Mouse (Mus musculus) lung, embryonic 15.5 days (tissue): ENCODE measurements around the gene Dnah14. TPM values are rescaled to one million over a fixed set of nuclear protein-coding genes. Genes with fewer than 3 reads are reported as not detected.

ENCODE experiments used
- ATAC-seq: fragments of 200-750 bp; cut with Nextera tagmentation; 2 replicates; pipeline ENCODE4 v1.8.0; 2017; ENCODE audit warnings: moderate number of reproducible peaks, borderline replicate concordance; ENCODE audit not compliant: low FRiP score, low TSS enrichment; ENCODE audit errors: extremely low read depth
- H3K27ac ChIP-seq: fragments of 300-500 bp; sonication (generic); 2 replicates; pipeline ENCODE4 v1.5.1; 2015; ENCODE audit warnings: moderate library complexity, mild to moderate bottlenecking, inconsistent platforms
- H3K27me3 ChIP-seq: fragments of 300-500 bp; sonication (generic); 2 replicates; pipeline ENCODE4 v1.6.1; 2015; ENCODE audit warnings: inconsistent platforms
- H3K36me3 ChIP-seq: fragments of 300-500 bp; sonication (generic); 2 replicates; pipeline ENCODE4 v1.6.1; 2015; ENCODE audit warnings: inconsistent platforms
- H3K4me1 ChIP-seq: fragments of 300-500 bp; sonication (generic); 2 replicates; pipeline ENCODE4 v1.6.1; 2015; ENCODE audit warnings: inconsistent platforms
- H3K4me2 ChIP-seq: fragments of 300-500 bp; sonication (generic); 2 replicates; pipeline ENCODE4 v1.6.1; 2015; ENCODE audit warnings: inconsistent platforms, mild to moderate bottlenecking, moderate library complexity
- H3K4me3 ChIP-seq: fragments of 300-500 bp; sonication (generic); 2 replicates; pipeline ENCODE4 v1.5.1; 2015; ENCODE audit warnings: mild to moderate bottlenecking, inconsistent platforms
- H3K9ac ChIP-seq: fragments of 300-500 bp; sonication (generic); 2 replicates; pipeline ENCODE4 v1.6.1; 2015; ENCODE audit warnings: inconsistent platforms
- H3K9me3 ChIP-seq: fragments of 300-500 bp; sonication (generic); 2 replicates; pipeline ENCODE4 v1.6.1; 2016; ENCODE audit warnings: inconsistent platforms
- WGBS: fragments of 180-500 bp; shearing (Covaris S2); methylation state at CpG from one replicate; pipeline ENCODE4 v1.1.7; 2015; 5-methylcytosine and 5-hydroxymethylcytosine counted together
- polyA plus RNA-seq: library from polyadenylated mRNA; unstranded; fragments of >200 nt; fragmentation: Nextera tagmentation; extraction: Ambion mirVana; gene quantifications from 2 replicates; pipeline ENCODE4 v1.2.1, GENCODE M21; 2015

Gene Dnah14
- polyA plus RNA-seq, 1 experiment from 2014 or later = 1.3 TPM

- no peak overlapping the region for H3K4me2 ChIP-seq
- no peak overlapping the region for H3K27ac ChIP-seq
- no peak for ATAC-seq
- 38% methylated on average over 6 of the region's 6 CpGs for WGBS
- no peaks in the 10 kb centered on the region for H3K9me3 ChIP-seq
- no peaks in the 10 kb centered on the region for H3K36me3 ChIP-seq
- no peaks in the 10 kb centered on the region for H3K27me3 ChIP-seq
- no peak overlapping the region for H3K4me3 ChIP-seq
- no peak overlapping the region for H3K9ac ChIP-seq
- H3K4me1 ChIP-seq = no peaks in the 10 kb centered on the region
These were observed 46.9 kb downstream of the Dnah14 start for GRCm38 (mm10) chr1:181623149-181623680.

DNA sequence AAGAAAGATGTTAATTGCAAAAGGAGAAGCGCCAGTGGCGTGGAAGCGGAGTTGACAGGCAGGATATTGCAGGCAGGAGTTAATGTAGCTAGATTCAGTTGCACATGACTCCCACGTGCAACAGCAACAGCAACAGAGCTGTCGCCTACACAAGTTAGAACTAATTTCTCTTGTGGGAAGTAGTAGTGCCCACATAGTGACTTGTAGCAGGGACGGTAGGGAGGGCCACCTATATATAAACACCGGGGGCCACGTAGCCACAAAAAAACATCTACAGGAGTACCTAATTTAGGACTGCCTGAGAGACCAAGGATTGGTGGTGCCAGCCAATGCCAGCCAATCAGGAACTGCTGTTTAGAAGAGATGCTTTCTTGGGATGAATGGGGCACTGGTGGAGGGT, 48.5 kb downstream of the Dnah14 start:
- Histone ChIP-seq H3K4me3 (no peak overlapping the region), H3K9ac (no peak overlapping the region), H3K27me3 (no peaks in the 10 kb centered on the region), H3K4me2 (no peak overlapping the region), H3K9me3 (no peaks in the 10 kb centered on the region), H3K36me3 (no peaks in the 10 kb centered on the region), H3K27ac (no peak overlapping the region), H3K4me1 (no peaks in the 10 kb centered on the region)
- 78% methylated on average over 8 of the region's 8 CpGs for WGBS
- no peak for ATAC-seq

DNA sequence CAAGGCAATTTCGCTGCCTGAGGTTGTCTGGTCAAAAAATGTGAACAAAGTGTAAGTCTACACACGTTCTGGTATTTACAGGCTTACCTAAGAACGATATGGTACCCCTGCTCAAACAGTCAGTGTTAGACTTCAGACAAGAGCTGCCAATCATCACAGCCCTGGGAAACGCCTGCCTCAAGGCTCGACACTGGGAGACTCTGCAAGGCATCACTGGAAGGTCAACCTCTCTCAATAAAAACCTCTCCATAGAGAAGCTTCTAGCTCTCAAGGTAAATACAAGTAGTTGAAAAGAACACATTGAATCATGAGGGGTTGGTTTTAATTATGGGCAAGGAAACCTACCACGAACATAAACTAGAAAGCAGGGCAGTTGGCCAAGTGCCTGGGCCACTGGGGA, 51.9 kb downstream of the Dnah14 start:
- Histone ChIP-seq H3K9me3 (no peaks in the 10 kb centered on the region), H3K4me3 (no peak overlapping the region)
- ATAC-seq = no peak

DNA sequence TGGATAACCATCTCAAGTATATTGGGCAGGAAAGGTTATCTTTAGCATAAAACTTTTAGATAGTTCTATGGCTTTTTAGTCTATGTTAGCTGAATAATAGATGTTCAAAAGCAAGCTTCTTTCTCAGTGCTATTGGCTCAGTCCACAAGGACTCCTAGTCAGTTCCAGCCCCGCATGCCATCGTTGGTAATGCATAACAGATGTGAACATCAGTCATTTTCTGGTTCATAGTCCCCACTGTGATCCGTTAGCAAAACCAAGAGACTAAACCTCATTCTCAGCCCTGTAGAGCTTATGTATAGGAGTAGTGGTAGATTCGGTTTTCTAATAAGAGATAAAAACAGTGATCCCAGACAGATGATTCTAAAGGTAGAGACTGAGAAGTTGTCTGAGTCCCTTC, 55.0 kb downstream of the Dnah14 start:
- H3K27me3 ChIP-seq = no peaks in the 10 kb centered on the region
- H3K27ac ChIP-seq = no peak overlapping the region
- ATAC-seq = no peak
- no peak overlapping the region for H3K9ac ChIP-seq
- no peaks in the 10 kb centered on the region for H3K4me1 ChIP-seq
- no peaks in the 10 kb centered on the region for H3K36me3 ChIP-seq
- 76% methylated on average over 4 of the region's 4 CpGs for WGBS
- H3K4me3 ChIP-seq = no peak overlapping the region
- no peak overlapping the region for H3K4me2 ChIP-seq
- no peaks in the 10 kb centered on the region for H3K9me3 ChIP-seq

More for the DNA sequence above, 51.9 kb downstream of the Dnah14 start:
- H3K4me1 ChIP-seq = no peaks in the 10 kb centered on the region
- no peak overlapping the region for H3K9ac ChIP-seq
- no peak overlapping the region for H3K4me2 ChIP-seq
- H3K36me3 ChIP-seq = no peaks in the 10 kb centered on the region
- no peak overlapping the region for H3K27ac ChIP-seq
- H3K27me3 ChIP-seq = no peaks in the 10 kb centered on the region
- 52% methylated on average over 6 of the region's 6 CpGs for WGBS

DNA sequence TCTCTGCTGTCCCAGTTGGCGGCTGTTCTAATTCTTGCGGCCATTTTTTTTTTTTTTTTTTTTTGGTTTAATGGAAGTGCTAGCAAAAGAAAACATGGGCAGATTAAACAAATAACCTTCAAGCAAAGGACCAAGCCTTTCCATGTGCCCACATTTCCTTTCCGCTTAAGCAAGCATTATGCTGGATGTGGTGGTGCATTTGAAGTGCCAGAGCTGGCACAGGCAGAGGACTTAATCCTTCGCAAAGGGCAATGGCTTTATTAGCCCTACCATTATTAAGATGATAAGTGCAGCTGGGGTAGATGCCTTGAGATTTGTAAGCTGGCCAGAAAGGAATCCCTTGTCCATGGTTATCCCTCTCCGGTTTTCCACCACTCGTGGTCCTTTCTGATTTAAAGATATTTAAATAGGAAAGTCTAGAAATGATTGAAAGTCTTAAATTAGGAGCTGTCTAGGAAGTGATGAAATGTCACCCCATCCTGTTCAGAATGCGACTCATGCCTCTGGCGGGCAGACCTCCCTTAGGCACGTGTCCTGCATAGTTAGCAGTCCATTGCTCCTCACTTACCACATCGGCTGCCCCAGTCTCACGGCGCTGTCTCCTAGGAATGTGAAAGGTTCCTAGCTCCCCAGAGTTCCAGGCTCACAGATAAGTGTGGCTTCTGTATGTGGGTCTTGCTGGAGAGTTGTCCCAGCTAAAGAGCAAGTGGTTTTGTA, 61.8 kb downstream of the Dnah14 start:
- no peak overlapping the region for H3K4me3 ChIP-seq
- no peaks in the 10 kb centered on the region for H3K36me3 ChIP-seq
- no peaks in the 10 kb centered on the region for H3K27me3 ChIP-seq
- H3K27ac ChIP-seq = no peak overlapping the region
- no peaks in the 10 kb centered on the region for H3K4me1 ChIP-seq
- H3K9me3 ChIP-seq = no peaks in the 10 kb centered on the region
- 77% methylated on average over 12 of the region's 12 CpGs for WGBS
- H3K4me2 ChIP-seq = no peak overlapping the region
- no peak for ATAC-seq
- H3K9ac ChIP-seq = no peak overlapping the region

GRCm38 (mm10) chr1:181640383-181640782, 64.0 kb downstream of the Dnah14 start:
- no peak overlapping the region for H3K27ac ChIP-seq
- WGBS = 84% methylated on average over 2 of the region's 2 CpGs
- no peaks in the 10 kb centered on the region for H3K27me3 ChIP-seq
- H3K4me2 ChIP-seq = no peak overlapping the region
- ATAC-seq = no peak
- no peak overlapping the region for H3K9ac ChIP-seq
- no peaks in the 10 kb centered on the region for H3K36me3 ChIP-seq
- no peak overlapping the region for H3K4me3 ChIP-seq
- H3K9me3 ChIP-seq = no peaks in the 10 kb centered on the region
- no peaks in the 10 kb centered on the region for H3K4me1 ChIP-seq

- no peaks in the 10 kb centered on the region for H3K4me1 ChIP-seq
- no peak overlapping the region for H3K9ac ChIP-seq
- H3K36me3 ChIP-seq = no peaks in the 10 kb centered on the region
- no peaks in the 10 kb centered on the region for H3K27me3 ChIP-seq
- H3K9me3 ChIP-seq = no peaks in the 10 kb centered on the region
- no peak for ATAC-seq
- 38% methylated on average over 8 of the region's 8 CpGs for WGBS
- no peak overlapping the region for H3K27ac ChIP-seq
- H3K4me3 ChIP-seq = no peak overlapping the region
- H3K4me2 ChIP-seq = no peak overlapping the region
These were observed 71.1 kb downstream of the Dnah14 start for GRCm38 (mm10) chr1:181647467-181647866.

DNA sequence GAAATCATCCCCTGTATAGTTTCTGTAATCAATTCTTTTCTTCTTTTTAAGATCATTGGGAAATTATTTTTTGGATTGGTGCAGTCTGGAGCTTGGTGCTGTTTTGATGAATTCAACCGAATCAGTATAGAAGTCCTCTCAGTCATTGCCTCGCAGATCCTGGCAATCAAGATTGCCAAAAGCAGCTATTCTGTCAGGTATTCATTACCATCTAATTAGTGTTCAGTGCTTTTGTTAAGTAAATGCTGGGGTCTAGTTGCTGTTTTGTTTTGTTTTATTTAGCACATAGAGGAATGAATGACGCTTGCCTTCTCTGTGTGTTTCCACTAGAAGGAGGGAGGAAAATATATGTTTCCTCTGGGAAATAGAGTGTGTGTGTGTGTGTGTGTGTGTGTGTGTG, 77.1 kb downstream of the Dnah14 start:
- Histone ChIP-seq H3K27ac (no peak overlapping the region), H3K9ac (no peak overlapping the region), H3K36me3 (no peaks in the 10 kb centered on the region), H3K9me3 (no peaks in the 10 kb centered on the region), H3K27me3 (no peaks in the 10 kb centered on the region), H3K4me1 (no peaks in the 10 kb centered on the region), H3K4me2 (no peak overlapping the region), H3K4me3 (no peak overlapping the region)
- 67% methylated on average over 3 of the region's 3 CpGs for WGBS
- no peak for ATAC-seq

DNA sequence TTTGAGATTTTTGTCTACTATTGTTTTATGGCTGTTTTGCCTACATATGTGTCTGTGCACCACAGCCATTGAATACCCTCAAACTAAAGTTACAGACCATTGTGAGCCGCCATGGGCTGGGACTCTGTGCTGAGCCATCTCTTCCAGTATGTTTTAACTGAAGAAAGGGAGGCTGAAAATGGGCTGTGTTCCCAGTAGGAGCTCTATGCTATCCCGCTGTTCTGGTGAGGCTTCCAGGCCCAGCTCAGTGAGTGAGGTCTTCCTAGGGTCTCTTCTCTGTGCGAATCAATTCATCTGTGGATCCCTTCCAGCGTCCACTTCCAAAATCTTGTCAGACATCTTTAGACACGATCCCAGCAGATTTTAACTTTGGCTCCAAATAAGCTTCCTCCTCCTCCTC, 80.1 kb downstream of the Dnah14 start:
- H3K4me1 ChIP-seq = no peaks in the 10 kb centered on the region
- no peak overlapping the region for H3K4me2 ChIP-seq
- H3K36me3 ChIP-seq = no peaks in the 10 kb centered on the region
- no peaks in the 10 kb centered on the region for H3K27me3 ChIP-seq
- ATAC-seq = no peak
- H3K9ac ChIP-seq = no peak overlapping the region
- no peak overlapping the region for H3K27ac ChIP-seq
- no peak overlapping the region for H3K4me3 ChIP-seq
- WGBS = 88% methylated on average over 5 of the region's 5 CpGs
- no peaks in the 10 kb centered on the region for H3K9me3 ChIP-seq

DNA sequence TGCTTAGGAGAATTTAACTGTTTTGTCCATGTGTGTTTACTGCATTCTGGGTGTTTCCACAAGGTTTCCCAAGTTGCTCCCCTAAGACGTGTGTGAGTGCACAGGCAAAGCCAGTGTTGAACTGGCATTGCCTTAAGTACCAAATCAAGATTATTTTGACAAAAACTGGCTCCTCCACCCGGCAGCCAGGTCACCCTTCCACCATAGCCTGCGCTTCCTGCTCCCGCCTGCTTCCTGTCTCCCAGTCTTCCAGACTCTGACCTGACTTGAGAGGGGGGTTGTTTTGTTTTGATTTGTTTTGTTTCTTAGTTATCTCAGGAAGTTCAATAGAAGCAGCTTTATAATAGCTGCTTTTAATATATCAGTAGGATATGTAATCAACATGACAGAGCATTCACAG, 90.4 kb downstream of the Dnah14 start:
- H3K36me3 ChIP-seq = no peaks in the 10 kb centered on the region
- no peak overlapping the region for H3K4me3 ChIP-seq
- no peak overlapping the region for H3K4me2 ChIP-seq
- no peak overlapping the region for H3K27ac ChIP-seq
- no peak overlapping the region for H3K9ac ChIP-seq
- ATAC-seq = no peak
- no peaks in the 10 kb centered on the region for H3K9me3 ChIP-seq
- H3K27me3 ChIP-seq = no peaks in the 10 kb centered on the region
- WGBS = 43% methylated on average over 4 of the region's 4 CpGs
- H3K4me1 ChIP-seq = no peaks in the 10 kb centered on the region

GRCm38 (mm10) chr1:181694729-181695498, 118.6 kb downstream of the Dnah14 start:
- 72% methylated on average over 5 of the region's 5 CpGs for WGBS
- no peaks in the 10 kb centered on the region for H3K9me3 ChIP-seq
- ATAC-seq = no peak

GRCm38 (mm10) chr1:181728707-181729106, 152.3 kb downstream of the Dnah14 start:
- Histone ChIP-seq H3K27ac (no peak overlapping the region), H3K4me1 (no peaks in the 10 kb centered on the region), H3K4me3 (no peak overlapping the region), H3K36me3 (no peaks in the 10 kb centered on the region), H3K27me3 (no peaks in the 10 kb centered on the region), H3K4me2 (no peak overlapping the region), H3K9ac (no peak overlapping the region), H3K9me3 (no peaks in the 10 kb centered on the region)
- 42% methylated on average over 5 of the region's 5 CpGs for WGBS
- ATAC-seq = no peak

More at GRCm38 (mm10) chr1:181694729-181695498, 118.6 kb downstream of the Dnah14 start:
- Histone ChIP-seq H3K27ac (no peak overlapping the region), H3K36me3 (no peaks in the 10 kb centered on the region), H3K27me3 (no peaks in the 10 kb centered on the region), H3K9ac (no peak overlapping the region), H3K4me2 (no peak overlapping the region), H3K4me1 (no peaks in the 10 kb centered on the region), H3K4me3 (no peak overlapping the region)
